Mouse (Mus musculus): ENCODE results near the gene Chgb. TPM values are rescaled to one million over a fixed set of nuclear protein-coding genes. Genes with fewer than 3 reads are reported as not detected.

Gene Chgb
- polyA plus RNA-seq, 1 experiment from 2014 or later: 109 TPM

Other genes with a start within 250 kb of the Chgb start
- 77.1 and 79.6 TPM in 2 replicates for gene Gpcpd1, start 193.5 kb upstream of the Chgb start, polyA plus RNA-seq (2015; fragmentation: Nextera tagmentation; extraction: Ambion mirVana)
- gene Shld1, start 94.3 kb upstream of the Chgb start, polyA plus RNA-seq (2015; fragmentation: Nextera tagmentation; extraction: Ambion mirVana): 20.7 and 23.3 TPM in 2 replicates
- 19.4 and 20.9 TPM in 2 replicates for gene Trmt6, start 34.8 kb downstream of the Chgb start, polyA plus RNA-seq (2015; fragmentation: Nextera tagmentation; extraction: Ambion mirVana)
- 5.2 and 6.4 TPM in 2 replicates for gene Mcm8, start 34.9 kb downstream of the Chgb start, polyA plus RNA-seq (2015; fragmentation: Nextera tagmentation; extraction: Ambion mirVana)
- gene Crls1, start 65.4 kb downstream of the Chgb start, polyA plus RNA-seq (2015; fragmentation: Nextera tagmentation; extraction: Ambion mirVana): 13.9 and 19.4 TPM in 2 replicates
- gene Lrrn4, start 99.6 kb downstream of the Chgb start, polyA plus RNA-seq (2015; fragmentation: Nextera tagmentation; extraction: Ambion mirVana): 1.2 and 2.6 TPM in 2 replicates
- 11.7 TPM in 1 of 2 replicates, not detected in the other for gene Fermt1, start 164.6 kb downstream of the Chgb start, polyA plus RNA-seq (2015; fragmentation: Nextera tagmentation; extraction: Ambion mirVana)